Mouse (Mus musculus): ENCODE data around the gene Limd2. TPM values are rescaled to one million over a fixed set of nuclear protein-coding genes. Genes with fewer than 3 reads are reported as not detected.

The Limd2 gene
- total and polyA plus RNA-seq, 3 experiments, result 275 to 563 (median 367) TPM

DNA sequence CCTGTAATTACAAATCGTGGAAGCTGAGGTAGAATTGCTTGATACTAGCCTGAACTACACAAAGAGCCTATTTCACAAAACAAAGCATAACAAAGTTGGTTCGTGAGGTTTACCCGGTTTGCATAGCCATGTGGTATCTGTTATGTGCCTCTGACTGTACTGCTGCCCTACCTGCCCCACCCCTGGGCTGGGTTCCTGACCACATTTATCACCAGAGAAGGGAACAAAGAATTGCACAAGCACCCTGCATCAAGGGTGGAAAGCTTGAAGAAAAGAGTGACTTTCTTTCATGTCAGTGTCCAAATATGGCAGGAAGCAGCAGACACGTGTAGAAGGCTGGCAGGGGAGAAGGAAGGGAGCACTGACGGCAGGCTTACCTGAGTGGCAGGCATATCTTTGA, 6.8 kb upstream of the Limd2 start:
- Histone ChIP-seq H3K27me3 (replicated peaks) (no peaks in the 10 kb centered on the region), H3K4me3 (replicated peaks in 1 of 3; ENCODE audit: low read depth in 2 of 3, low read length in 2 of 3, poor library complexity in 1 of 3) (no peak overlapping the region), H3K9ac (ENCODE audit: insufficient read depth, low read depth) (no peak overlapping the region), H3K79me2 (replicated peaks; ENCODE audit: control insufficient read depth, extremely low read depth, insufficient read depth, poor library complexity, severe bottlenecking) (no peaks in the 10 kb centered on the region), H3K27ac (ENCODE audit: insufficient read depth, low read depth) (no peak overlapping the region), H3K4me1 (ENCODE audit: control insufficient read depth in 1 of 2, insufficient read depth in 2 of 2) (peaks cover 0 to 27% of the 10 kb centered on the region in 2 experiments; a peak in 2 of 4 replicates), H3K36me3 (replicated peaks in 1 of 2; ENCODE audit: control insufficient read depth in 1 of 2, insufficient read depth in 1 of 2, low read length in 1 of 2) (peaks cover 54 to 79% of the 10 kb centered on the region in 2 experiments), H3K9me3 (replicated peaks; ENCODE audit: low read length) (peaks cover under 1% of the 10 kb centered on the region), H3K4me2 (ENCODE audit: insufficient read depth, low read depth, poor library complexity, severe bottlenecking) (no peak overlapping the region)
- in situ Hi-C loops (cut with MboI; ENCODE audit: low pct_ligation_motif_present, low pct_unique_long_range_greater_than_20kb, low sequenced_read_pairs) (no loop called here), dilution Hi-C loops (cut with MboI; ENCODE audit: extremely low pct_ligation_motif_present, extremely low pct_unique_long_range_greater_than_20kb, low sequenced_read_pairs) (no loop called here)
- TF ChIP-seq CTCF (conservative IDR thresholded peaks at IDR 0.05 in 1 of 2, IDR thresholded peaks at IDR 0.05 in 1 of 2; ENCODE audit: low read depth in 2 of 2, low read length in 2 of 2) (no peak), TCF12 (IDR thresholded peaks at IDR 0.05; ENCODE audit: low read depth, low read length) (no peak), CHD1 (IDR thresholded peaks at IDR 0.05; ENCODE audit: low read depth, low read length) (no peak), USF2 (conservative IDR thresholded peaks at IDR 0.05; ENCODE audit: low read depth, low read length) (no peak), MEF2A (IDR thresholded peaks at IDR 0.05; ENCODE audit: borderline replicate concordance, low read depth, low read length) (no peak), USF1 (IDR thresholded peaks at IDR 0.05; ENCODE audit: low read depth, low read length) (no peak), IRF4 (IDR thresholded peaks at IDR 0.05; ENCODE audit: low read depth, low read length) (no peak), PAX5 (IDR thresholded peaks at IDR 0.05; ENCODE audit: low read length) (no peak), RAD21 (IDR thresholded peaks at IDR 0.05; ENCODE audit: low read depth, low read length) (no peak), NELFE (IDR thresholded peaks at IDR 0.05; ENCODE audit: low read depth, low read length) (no peak)
- no peak for DNase-seq (ENCODE audit: extremely low read depth)

GRCm38 (mm10) chr11:106164601-106165180, 4.0 kb upstream of the Limd2 start:
- in situ Hi-C loops (cut with MboI; ENCODE audit: low pct_ligation_motif_present, low pct_unique_long_range_greater_than_20kb, low sequenced_read_pairs), result no loop called here
- H3K4me2 ChIP-seq (ENCODE audit: insufficient read depth, low read depth, poor library complexity, severe bottlenecking), result no peak overlapping the region
- no peaks in the 10 kb centered on the region for H3K79me2 ChIP-seq (replicated peaks; ENCODE audit: control insufficient read depth, extremely low read depth, insufficient read depth, poor library complexity, severe bottlenecking)
- DNase-seq (ENCODE audit: extremely low read depth), result no peak
- H3K9ac ChIP-seq (ENCODE audit: insufficient read depth, low read depth), result no peak overlapping the region
- H3K27me3 ChIP-seq (replicated peaks), result no peaks in the 10 kb centered on the region
- no peaks in the 10 kb centered on the region for H3K9me3 ChIP-seq (replicated peaks; ENCODE audit: low read length)
- TF ChIP-seq JUN (IDR thresholded peaks at IDR 0.05; ENCODE audit: insufficient read depth, low read depth, low read length), result no peak
- TF ChIP-seq USF1 (IDR thresholded peaks at IDR 0.05; ENCODE audit: low read depth, low read length), result no peak
- TF ChIP-seq TCF12 (IDR thresholded peaks at IDR 0.05; ENCODE audit: low read depth, low read length), result no peak
- TF ChIP-seq MAFK (IDR thresholded peaks at IDR 0.05; ENCODE audit: insufficient replicate concordance, low read length), result no peak
- TF ChIP-seq CHD2 (IDR thresholded peaks at IDR 0.05; ENCODE audit: low read length), result no peak
- TF ChIP-seq RAD21 (IDR thresholded peaks at IDR 0.05; ENCODE audit: low read depth, low read length), result no peak
- no peak for TF ChIP-seq POLR2A (IDR thresholded peaks at IDR 0.05; ENCODE audit: low read depth, low read length)
- no peak for TF ChIP-seq MEF2A (IDR thresholded peaks at IDR 0.05; ENCODE audit: borderline replicate concordance, low read depth, low read length)
- TF ChIP-seq MAZ (IDR thresholded peaks at IDR 0.05; ENCODE audit: low read depth, low read length), result no peak
- no peak for TF ChIP-seq JUND (conservative IDR thresholded peaks at IDR 0.05; ENCODE audit: low read depth, low read length)
- TF ChIP-seq UBTF (IDR thresholded peaks at IDR 0.05; ENCODE audit: low read depth, low read length), result no peak
- no peak for TF ChIP-seq RCOR1 (conservative IDR thresholded peaks at IDR 0.05; ENCODE audit: low read depth, low read length)
- TF ChIP-seq POLR2AphosphoS2 (IDR thresholded peaks at IDR 0.05; ENCODE audit: low read depth, low read length), result no peak
- TF ChIP-seq PAX5 (IDR thresholded peaks at IDR 0.05; ENCODE audit: low read length), result no peak
- TF ChIP-seq ELF1 (IDR thresholded peaks at IDR 0.05; ENCODE audit: low read depth, low read length), result no peak
- TF ChIP-seq USF2 (conservative IDR thresholded peaks at IDR 0.05; ENCODE audit: low read depth, low read length), result no peak
- TF ChIP-seq SMC3 (IDR thresholded peaks at IDR 0.05; ENCODE audit: low read depth, low read length), result no peak
- TF ChIP-seq MXI1 (IDR thresholded peaks at IDR 0.05; ENCODE audit: low read depth, low read length), result no peak
- no peak for TF ChIP-seq MYC (IDR thresholded peaks at IDR 0.05; ENCODE audit: low read depth, low read length)
- peaks cover 8 to 38% of the 10 kb centered on the region in 2 experiments for H3K4me1 ChIP-seq (ENCODE audit: control insufficient read depth in 1 of 2, insufficient read depth in 2 of 2)
- H3K27ac ChIP-seq (ENCODE audit: insufficient read depth, low read depth), result no peak overlapping the region
- H3K36me3 ChIP-seq (replicated peaks in 1 of 2; ENCODE audit: control insufficient read depth in 1 of 2, insufficient read depth in 1 of 2, low read length in 1 of 2), result peaks cover 45 to 62% of the 10 kb centered on the region in 2 experiments
- no peak overlapping the region for H3K4me3 ChIP-seq (replicated peaks in 1 of 3; ENCODE audit: low read depth in 2 of 3, low read length in 2 of 3, poor library complexity in 1 of 3)
- dilution Hi-C loops (cut with MboI; ENCODE audit: extremely low pct_ligation_motif_present, extremely low pct_unique_long_range_greater_than_20kb, low sequenced_read_pairs), result no loop called here
